Mouse (Mus musculus): ENCODE measurements around the gene Gm45711. TPM values are rescaled to one million over a fixed set of nuclear protein-coding genes. Genes with fewer than 3 reads are reported as not detected.
"Not testable (repeated sequence)": the region's sequence is repeated elsewhere in the genome, so short reads cannot be mapped to it uniquely, and the experiment has no call there.

Gm45711 gene
- not detected for total RNA-seq (2021)

DNA sequence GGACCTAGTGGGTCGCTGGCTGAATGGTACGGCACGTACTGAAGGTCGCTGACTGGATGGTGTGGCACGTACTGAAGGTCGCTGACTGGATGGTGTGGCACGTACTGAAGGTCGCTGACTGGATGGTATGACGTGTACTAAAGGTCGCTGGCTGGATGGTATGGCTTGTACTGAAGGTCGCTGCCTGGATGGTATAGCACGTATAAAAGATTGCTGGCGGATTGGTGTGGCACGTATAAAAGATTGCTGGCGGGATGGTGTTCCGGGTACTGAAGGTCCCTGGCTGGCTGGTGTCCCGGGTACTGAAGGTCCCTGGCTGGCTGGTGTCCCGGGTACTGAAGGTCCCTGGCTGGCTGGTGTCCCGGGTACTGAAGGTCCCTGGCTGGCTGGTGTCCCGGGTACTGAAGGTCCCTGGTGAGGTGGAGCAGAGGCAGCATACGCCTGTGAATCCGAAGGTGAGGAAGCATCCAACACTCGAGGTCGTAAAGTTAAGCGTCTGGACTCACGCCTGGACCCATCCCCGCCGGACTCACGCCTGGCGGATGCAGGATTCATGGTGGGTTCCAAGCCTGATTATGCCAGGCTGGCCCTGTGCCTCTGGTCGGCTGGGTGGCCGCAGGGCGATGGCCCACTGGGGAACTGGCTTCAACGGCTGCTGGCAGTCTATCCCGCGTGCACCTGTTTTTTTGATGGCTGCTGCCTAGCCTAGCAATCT is at the start of gene Gm45711, which contains the start of gene Cmtm1:
Gene Gm45711, minus strand, starts transcription at position 641 of the 715 bp plus-strand sequence.
Gene Cmtm1, minus strand, starts transcription at position 705 of the 715 bp plus-strand sequence.
- peak; percentile 3 to 18 for DNase-seq (ENCODE audit: low spot score in 2 of 2)
- intact Hi-C loops (cut with DNase I), result not testable (repeated sequence)

DNA sequence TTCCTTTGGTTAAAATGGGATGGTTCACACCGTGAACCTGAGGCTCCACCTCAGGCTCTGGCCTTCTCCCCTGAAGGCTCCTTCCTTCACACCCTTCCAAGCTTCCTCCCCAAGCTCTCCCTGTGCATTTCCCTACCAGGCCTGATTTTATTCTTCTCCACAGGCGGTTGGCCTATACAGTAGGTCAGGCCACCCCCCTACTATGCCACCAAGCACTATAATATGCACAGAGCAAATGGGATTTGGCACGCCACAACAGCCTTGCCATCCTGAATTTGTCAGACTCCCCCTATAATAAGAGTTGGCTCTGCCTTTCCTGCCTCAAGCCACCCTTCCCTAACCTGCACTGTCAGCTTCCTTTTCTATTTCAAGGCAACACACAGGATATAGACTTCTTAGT is 48.8 kb upstream of the Gm45711 start:
- intact Hi-C loops (cut with DNase I), result no loop called here
- no peak for DNase-seq (ENCODE audit: low spot score in 2 of 2)

DNA sequence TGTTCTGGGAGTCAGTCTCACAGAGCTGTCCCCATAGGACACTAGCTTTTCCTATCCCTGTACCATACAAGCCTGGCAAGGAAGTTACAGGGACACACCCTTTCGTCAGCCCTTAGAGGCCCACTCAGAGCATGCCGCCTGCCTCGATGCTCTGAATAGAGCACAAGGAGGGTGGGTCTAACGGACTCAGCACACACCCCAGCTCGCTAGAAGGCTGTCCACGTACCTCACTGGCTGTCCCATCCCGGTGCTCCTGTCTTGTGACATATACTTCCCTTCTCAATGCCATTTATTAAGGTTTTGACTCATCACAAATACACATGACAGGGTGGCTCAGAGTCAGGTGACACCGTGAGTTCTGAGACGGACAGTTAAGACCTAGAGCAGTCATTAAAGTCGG is 44.6 kb upstream of the Gm45711 start:
- intact Hi-C loops (cut with DNase I), result no loop called here
- no peak for DNase-seq (ENCODE audit: low spot score in 2 of 2)

DNA sequence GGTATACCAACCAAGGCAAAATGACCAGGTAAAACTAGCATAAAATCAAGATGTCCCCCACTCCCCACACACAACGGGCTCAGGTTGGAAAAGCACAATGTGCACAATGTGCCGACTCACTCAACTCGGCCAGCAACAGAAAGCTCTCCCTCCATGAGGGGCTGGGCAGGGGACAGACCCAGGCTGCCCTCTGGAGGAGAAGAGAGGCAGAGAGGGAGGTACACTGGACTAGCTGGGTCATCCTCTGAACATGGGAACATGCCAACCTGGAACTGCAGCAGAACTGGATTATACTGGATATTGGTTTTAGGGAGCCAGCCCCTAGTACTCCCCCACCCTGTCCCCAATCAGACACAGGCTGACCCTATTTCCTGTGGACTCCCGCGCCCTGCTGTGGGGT is 43.3 kb upstream of the Gm45711 start:
- intact Hi-C loops (cut with DNase I), result no loop called here
- DNase-seq (ENCODE audit: low spot score in 2 of 2), result no peak

DNA sequence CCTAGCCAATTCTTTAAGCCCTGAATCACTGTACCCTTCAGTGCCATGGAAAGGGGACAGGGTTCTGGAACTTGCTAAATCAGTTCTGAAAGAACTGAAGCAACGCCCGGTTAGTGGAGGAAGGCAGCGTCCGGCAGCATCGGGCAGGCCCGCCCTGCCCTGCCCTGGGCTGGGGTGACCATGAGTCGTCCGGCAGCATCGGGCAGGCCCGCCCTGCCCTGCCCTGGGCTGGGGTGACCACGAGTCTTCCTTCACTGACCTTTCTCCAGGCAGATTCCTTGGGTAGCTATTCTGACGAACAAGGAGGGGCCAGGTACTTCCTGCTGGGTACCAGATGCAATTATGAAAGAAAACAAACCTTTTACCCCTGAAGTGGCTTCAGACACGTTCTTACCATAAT is 40.2 kb upstream of the Gm45711 start:
- DNase-seq (ENCODE audit: low spot score in 2 of 2), result no peak
- intact Hi-C loops (cut with DNase I), result no loop called here

DNA sequence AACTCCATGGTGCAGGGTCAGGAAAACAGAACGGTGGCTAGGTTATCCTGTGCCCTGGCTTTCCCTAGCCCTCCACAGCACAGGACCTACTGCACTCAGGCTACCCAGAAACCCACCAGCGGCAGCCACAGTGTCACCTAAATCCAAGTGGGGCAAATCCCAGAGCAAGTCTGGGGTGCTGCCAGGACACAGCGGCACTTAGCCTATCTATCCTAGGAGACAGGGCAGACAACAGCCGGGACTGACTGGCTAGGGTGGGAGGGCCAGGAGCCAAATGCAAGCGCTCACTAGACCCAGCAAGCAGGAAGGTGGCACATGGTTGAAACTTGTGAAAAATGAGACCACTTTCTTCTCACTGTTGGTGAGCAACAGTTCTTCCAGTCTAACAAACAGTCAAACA is 39.1 kb upstream of the Gm45711 start:
- DNase-seq (ENCODE audit: low spot score in 2 of 2), result no peak
- intact Hi-C loops (cut with DNase I), result no loop called here

DNA sequence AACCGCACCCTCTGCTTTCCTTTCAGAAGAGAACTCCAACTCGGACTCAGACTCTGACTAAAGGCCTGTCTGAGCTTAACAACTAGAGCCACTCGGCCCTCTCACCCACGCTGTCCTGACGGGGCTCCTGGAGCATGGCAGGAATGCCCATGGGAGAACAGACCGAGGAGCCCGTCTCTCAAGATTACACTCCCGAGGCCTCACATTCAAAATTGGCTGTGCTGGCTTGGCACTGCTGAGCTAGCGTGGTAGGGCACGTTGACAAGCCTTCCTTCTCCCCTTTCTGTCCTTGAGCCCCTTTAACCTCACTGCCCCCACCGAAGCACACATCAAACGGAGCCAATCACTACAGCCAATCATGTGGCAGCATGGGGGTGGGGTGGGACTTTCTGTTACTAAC is 36.8 kb upstream of the Gm45711 start:
- intact Hi-C loops (cut with DNase I), result no loop called here
- no peak for DNase-seq (ENCODE audit: low spot score in 2 of 2)

DNA sequence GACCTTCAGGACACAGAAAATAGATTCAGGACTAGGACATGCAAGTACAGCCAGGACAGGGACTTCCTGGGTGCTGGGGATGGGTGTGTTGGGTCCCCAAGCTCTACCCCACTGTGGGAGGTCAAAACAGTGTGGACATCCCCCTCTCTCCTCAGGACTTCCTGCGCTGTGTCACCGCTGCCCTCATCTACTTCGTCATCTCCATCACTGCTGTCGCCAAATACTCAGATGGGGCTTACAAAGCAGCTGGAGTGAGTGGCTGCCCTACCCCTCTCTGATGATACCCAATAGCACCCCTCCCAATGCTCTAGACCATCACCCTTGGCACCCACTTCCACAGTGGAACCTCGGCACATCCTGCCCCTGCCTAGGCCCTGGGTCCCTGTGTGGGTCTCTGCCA is 34.7 kb upstream of the Gm45711 start:
- intact Hi-C loops (cut with DNase I), result loop anchor here (2.0 to 5.0 kb wide), 2 partner anchors 163 to 226 kb away; partner anchors contain the start of gene Terb1
- no peak for DNase-seq (ENCODE audit: low spot score in 2 of 2)

DNA sequence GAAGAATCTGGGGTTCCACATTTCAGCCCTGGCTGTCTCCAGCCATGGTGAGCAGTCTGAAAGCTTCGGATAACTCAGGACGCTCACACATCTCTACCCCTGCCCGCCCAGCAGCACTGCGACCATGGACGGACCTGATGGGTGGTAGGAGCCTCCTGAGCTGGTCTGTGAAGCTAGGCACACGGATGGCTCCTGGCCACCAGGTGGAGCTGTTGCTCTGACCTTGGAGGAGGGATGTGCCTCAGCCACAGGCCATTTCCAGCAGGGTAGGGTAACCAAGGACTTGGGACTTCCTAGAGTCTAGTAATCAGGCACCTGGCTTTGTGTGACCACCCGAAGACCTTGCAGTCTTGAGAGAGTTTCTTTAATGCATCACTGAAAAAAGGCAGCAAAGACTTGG is 34.1 kb upstream of the Gm45711 start:
- peak; percentile 86 to 87 for DNase-seq (ENCODE audit: low spot score in 2 of 2)
- intact Hi-C loops (cut with DNase I), result loop anchor here (1.0 to 5.0 kb wide), 3 partner anchors 98 to 227 kb away; partner anchors contain the start of gene Terb1

DNA sequence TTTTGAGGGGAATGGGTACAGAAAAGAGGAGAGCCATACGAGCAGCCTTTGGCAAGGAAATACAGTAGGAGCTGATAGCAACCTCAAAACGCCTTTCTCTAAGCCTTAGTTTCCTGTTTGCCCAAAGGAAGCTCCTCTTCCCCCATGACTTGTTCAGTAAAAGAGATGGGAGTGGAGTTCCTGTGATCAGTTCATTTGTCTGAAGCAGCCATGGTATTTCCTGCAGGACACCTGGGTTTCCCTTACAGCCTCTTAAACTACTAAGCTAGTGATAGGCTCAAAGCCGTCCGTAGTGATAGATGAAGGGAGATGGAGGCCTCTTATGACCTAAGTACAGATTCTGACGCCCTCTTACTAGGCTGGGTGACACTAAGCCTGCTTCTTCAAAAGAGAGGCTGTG is 32.5 kb upstream of the Gm45711 start:
- no peak for DNase-seq (ENCODE audit: low spot score in 2 of 2)
- intact Hi-C loops (cut with DNase I), result loop anchor here (5.0 kb wide), 1 partner anchor 165 kb away; the partner anchor contains the start of gene Terb1

DNA sequence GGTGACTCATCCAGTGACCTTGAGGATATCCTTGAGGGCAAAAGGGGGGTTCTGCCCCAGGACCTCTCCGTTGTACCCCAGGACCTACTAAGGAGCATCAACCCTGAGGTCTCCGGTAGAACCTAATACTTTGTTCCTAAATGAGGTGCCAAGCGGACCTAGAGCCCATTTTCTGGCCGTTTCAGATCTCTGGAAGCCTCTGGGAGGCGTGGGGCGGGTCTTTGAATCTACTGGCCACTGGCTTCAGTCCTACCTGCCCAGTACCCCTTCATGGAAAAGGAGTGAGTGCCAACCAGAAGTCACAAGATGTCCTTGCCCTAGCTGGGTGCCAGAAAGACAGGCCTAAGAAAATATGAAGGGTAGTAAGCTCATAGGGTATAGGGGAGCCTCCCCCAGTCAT is 31.8 kb upstream of the Gm45711 start:
- no peak for DNase-seq (ENCODE audit: low spot score in 2 of 2)
- intact Hi-C loops (cut with DNase I), result loop anchor here (2.0 to 5.0 kb wide), 3 partner anchors 29 to 166 kb away; partner anchors contain the start of genes Terb1 and Tk2

DNA sequence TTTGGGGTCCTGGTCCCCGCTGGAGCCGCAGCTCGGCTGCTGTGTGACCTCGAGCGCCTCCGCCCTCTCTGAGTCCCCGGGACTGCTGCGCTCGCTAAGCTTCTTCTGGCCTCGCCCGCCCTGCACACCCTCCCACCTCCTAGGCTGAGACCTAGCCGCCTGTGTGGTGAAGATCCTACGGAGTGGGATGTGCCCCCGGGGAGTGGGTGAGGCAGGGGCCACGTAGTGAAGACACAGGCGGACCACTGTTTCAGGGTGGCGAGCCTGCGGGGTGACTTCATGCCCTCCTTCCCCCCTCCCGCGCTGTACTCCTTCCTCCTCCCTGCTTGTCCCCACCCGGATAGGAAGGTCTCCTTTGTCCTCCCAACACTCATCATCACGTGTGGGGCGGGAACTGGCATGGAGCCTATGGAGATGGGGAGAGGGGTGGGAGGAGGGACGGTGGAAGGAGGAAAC is 31.3 kb upstream of the Gm45711 start:
- DNase-seq (ENCODE audit: low spot score in 2 of 2), result peak in 1 of 2 experiments; percentile 21
- intact Hi-C loops (cut with DNase I), result loop anchor here (2.0 to 5.0 kb wide), 3 partner anchors 28 to 166 kb away; partner anchors contain the start of genes Terb1 and Tk2

DNA sequence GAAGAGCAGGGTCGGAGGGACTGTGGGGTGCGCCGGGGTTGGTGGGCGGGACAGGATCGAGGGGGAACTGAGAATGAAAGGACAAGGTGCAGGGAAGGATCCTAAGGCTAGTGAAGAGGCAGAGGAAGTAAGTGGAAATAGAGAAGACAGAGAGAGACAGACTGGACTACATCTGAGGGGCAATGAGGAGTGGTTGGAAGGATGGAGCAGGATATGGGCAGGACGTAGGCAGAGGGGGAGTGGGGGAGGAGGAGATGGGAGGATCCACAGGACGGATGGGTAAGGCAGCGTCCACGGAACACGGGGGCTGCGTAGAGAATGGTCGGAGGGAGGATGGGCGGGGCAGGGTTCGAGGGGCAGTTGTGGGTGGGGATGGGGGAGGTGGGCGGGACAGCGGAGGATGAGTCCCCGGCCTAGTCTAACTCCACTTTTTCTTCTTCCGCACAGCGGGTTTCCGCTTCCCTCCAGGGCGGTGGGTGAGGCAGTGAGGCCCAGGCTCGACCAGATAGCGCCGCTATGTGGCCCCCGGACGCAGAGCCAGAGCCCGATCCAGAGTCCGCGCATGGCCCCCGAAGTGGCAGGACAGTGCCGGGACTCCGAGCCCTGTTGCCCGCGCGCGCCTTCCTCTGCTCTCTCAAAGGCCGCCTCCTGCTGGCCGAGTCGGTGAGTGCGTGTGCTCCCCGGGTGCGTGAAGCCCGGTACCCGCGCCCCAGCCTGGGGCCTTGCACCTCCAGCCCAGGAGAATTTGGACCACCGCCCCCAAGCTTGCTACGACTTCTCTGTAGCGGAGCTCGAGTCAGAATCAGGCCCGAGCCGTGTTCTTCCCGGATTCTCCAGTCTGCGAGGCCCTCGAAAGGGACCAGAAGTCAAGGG is 30.6 kb upstream of the Gm45711 start:
- peak; percentile 57 to 62 for DNase-seq (ENCODE audit: low spot score in 2 of 2)
- intact Hi-C loops (cut with DNase I), result loop anchor here (2.0 to 5.0 kb wide), 3 partner anchors 28 to 167 kb away; partner anchors contain the start of genes Terb1 and Tk2

DNA sequence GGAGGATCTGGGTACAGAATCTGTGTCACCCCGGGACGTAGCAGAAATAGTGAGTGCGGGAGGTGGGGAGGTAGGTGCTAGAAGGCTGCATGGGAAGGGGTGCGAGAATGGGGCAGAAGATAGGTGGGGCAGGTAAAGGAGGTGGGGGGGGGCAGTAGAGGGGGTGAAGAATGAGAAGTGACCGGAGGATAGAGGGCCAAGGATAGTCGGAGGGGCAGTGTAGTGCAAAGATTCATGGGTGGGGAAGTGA is 30.0 kb upstream of the Gm45711 start:
- intact Hi-C loops (cut with DNase I), result loop anchor here (2.0 to 5.0 kb wide), 3 partner anchors 27 to 167 kb away; partner anchors contain the start of genes Terb1 and Tk2
- no peak for DNase-seq (ENCODE audit: low spot score in 2 of 2)

DNA sequence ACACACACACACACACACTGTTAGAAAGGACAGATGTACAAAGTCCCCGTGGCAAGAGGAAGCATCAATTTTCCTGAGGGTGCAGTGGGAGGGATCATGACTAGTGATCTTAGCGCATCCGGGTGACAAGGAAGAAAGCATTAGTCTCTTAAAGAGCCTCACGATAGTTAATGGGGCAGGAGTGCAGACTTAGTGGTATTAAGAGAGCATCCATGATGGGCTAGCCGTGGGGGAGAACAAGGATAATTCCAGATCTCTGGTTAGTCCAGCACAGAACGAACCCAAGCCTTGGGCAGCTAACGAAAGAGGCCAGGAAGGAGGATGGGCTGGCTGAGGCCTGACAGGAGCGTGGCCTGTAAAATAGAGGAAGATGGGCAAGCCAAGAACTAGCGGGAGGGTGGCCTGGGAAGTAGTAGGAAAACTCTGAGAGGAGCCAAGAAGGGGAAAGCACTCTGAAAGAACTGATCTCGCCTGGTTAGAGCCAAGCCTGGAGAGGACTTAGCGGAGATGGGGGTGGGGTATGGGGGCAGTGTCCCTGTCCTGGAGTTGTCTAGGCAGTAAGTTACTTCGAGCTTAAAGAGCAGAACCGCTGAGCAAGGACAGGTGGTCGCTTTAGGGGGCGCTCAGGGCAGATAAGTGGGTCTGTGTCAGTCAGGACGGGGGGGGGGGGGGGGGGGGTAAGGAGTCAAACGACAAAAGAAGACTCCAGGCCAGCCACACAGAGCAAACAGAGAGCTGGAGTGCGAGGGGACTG is 29.5 kb upstream of the Gm45711 start, which contains the start of gene Cmtm3:
Gene Cmtm3, plus strand, starts transcription at position 182 of the 754 bp plus-strand sequence.
- intact Hi-C loops (cut with DNase I), result no loop called here

DNA sequence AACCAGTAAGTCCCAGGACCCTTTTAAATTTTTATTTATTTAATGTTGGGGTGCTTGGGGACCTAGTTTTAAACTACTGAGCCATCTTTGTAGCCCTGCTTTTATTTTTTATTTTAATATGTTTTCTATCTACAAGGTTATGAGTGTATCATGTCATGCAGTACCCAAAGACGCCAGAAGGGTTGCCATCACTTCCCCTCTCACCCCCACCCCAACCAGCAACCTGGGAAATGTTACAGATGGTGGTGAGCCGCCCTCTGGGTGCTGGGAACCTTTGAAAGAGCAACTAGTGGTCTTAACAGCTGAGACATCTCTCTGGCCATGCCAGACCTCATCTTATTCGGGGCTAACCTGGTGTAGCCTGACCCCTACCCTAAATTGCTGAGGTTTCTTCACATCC is 28.0 kb upstream of the Gm45711 start:
- intact Hi-C loops (cut with DNase I), result no loop called here
- no peak for DNase-seq (ENCODE audit: low spot score in 2 of 2)

More for the DNA sequence above, 29.5 kb upstream of the Gm45711 start, which contains the start of gene Cmtm3:
- peak in 1 of 2 experiments; percentile 27 for DNase-seq (ENCODE audit: low spot score in 2 of 2)

DNA sequence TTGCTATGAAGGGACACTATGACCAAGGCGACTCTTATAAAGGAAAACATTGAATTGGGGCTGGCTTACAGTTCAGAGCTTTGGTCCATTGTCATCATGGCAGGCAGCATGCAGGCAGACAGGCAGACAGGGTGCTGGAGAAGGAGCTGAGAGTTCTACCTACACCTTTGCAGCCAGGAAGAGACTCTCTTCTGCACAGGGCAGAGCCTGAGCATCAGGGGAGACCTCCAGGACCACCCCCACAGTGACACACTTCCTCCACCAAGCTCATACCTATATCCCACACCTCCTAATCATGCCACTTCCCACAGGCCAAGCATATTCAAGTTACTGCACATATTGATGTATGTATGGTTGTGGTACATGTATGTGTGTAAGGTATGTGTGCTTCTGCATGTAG is 26.9 kb upstream of the Gm45711 start:
- DNase-seq (ENCODE audit: low spot score in 2 of 2), result no peak
- intact Hi-C loops (cut with DNase I), result no loop called here

DNA sequence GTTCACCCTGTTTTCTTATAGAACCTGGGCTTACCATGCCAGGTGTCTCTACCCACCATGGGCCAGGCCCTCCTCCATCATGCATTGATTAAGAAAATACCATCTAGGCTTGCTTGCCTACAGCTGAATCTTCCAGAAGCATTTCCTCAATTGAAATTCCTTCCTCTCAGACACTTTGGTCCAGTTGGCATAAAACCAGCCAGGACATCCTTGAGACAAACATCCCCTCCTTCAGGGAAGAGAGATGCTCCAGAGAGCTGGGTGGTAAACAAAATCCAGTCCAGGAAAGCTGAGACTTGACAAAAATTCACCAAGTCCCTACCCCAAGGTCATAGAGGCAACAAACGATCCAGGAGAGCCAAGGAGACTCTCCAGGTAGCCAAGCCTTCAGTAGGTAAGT is 24.3 kb upstream of the Gm45711 start:
- intact Hi-C loops (cut with DNase I), result no loop called here
- DNase-seq (ENCODE audit: low spot score in 2 of 2), result no peak

DNA sequence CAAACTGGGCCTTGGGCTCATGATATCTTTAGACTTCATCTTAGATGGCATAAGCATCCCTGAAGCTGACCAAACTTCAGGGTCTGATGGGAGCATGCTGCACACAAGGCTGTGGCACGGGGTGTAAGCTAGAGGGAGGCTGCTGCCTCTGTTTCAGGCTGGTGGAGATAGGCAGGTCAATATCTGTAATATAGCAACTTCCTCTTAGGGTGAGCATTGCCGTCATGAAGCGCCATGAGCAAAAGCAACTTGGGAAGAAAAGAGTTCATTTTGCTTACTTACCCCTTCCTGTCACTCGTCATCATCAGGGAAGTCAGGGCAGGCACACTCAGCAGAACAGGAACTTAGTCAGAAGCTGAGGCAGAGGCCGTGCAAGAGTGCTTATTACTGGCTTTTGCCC is 23.9 kb upstream of the Gm45711 start:
- intact Hi-C loops (cut with DNase I), result no loop called here
- no peak for DNase-seq (ENCODE audit: low spot score in 2 of 2)
